Mouse (Mus musculus) MEL-GATA-1-ER (cell line): ENCODE measurements at regions not wholly inside any gene's neighbourhood (a gene's known extent, or its start where the extent isn't known, plus 50 kb on each side); places are given as distances from the start of the nearest gene placed in this dataset.
A peak's percentile ranks its signal among the peaks of the same experiment; 100 is the strongest.

ENCODE experiments used
- DNase-seq: peaks from one replicate; pipeline ENCODE4 v3.0.0-alpha.2; 2012; ENCODE audit warnings: low read depth; ENCODE audit errors: extremely low read depth

GRCm38 (mm10) chrX:77980676-77981075, 55.8 kb upstream of the 5430402E10Rik start:
- peak; percentile 25 for DNase-seq
